Mouse (Mus musculus) neural tube, embryonic 10.5 days (tissue): ENCODE data around the gene Traf3ip3.

ENCODE experiments used
- DNase-seq: peaks from one replicate; pipeline ENCODE4 v3.0.0-alpha.2; 2017; ENCODE audit warnings: low spot score; ENCODE audit errors: extremely low spot score

Gene Traf3ip3

GRCm38 (mm10) chr1:193201383-193201778 is at the start of gene Traf3ip3:
Gene Traf3ip3 (minus strand): TSS chr1:193201703.
- no peak for DNase-seq

GRCm38 (mm10) chr1:193250026-193250425 is 48.5 kb upstream of the Traf3ip3 start:
- DNase-seq: no peak

- DNase-seq: no peak
These were observed 42.7 kb upstream of the Traf3ip3 start for GRCm38 (mm10) chr1:193244235-193244634.

- no peak for DNase-seq
These were observed 42.2 kb upstream of the Traf3ip3 start for GRCm38 (mm10) chr1:193243571-193244193.

- no peak for DNase-seq
These were observed 41.4 kb upstream of the Traf3ip3 start for GRCm38 (mm10) chr1:193242863-193243262.

GRCm38 (mm10) chr1:193242238-193242637 is 40.7 kb upstream of the Traf3ip3 start:
- DNase-seq: no peak

GRCm38 (mm10) chr1:193241436-193241835 is 39.9 kb upstream of the Traf3ip3 start:
- DNase-seq: no peak

- DNase-seq: no peak
These were observed 36.9 kb upstream of the Traf3ip3 start for GRCm38 (mm10) chr1:193238426-193238825.

- DNase-seq: no peak
These were observed 33.4 kb upstream of the Traf3ip3 start for GRCm38 (mm10) chr1:193234930-193235329.

- no peak for DNase-seq
These were observed 32.7 kb upstream of the Traf3ip3 start for GRCm38 (mm10) chr1:193234130-193234645.

- DNase-seq: no peak
These were observed 31.2 kb upstream of the Traf3ip3 start for GRCm38 (mm10) chr1:193232732-193233131.

GRCm38 (mm10) chr1:193230935-193231334 is 29.4 kb upstream of the Traf3ip3 start:
- no peak for DNase-seq

GRCm38 (mm10) chr1:193230531-193230930 is 29.0 kb upstream of the Traf3ip3 start:
- DNase-seq: no peak

GRCm38 (mm10) chr1:193229570-193229969 is 28.1 kb upstream of the Traf3ip3 start:
- DNase-seq: no peak

GRCm38 (mm10) chr1:193227537-193227936 is 26.0 kb upstream of the Traf3ip3 start:
- no peak for DNase-seq

GRCm38 (mm10) chr1:193226724-193227522 is 25.4 kb upstream of the Traf3ip3 start:
- no peak for DNase-seq

- no peak for DNase-seq
These were observed 24.6 kb upstream of the Traf3ip3 start for GRCm38 (mm10) chr1:193226114-193226513.

- DNase-seq: no peak
These were observed 24.0 kb upstream of the Traf3ip3 start for GRCm38 (mm10) chr1:193225531-193225930.

GRCm38 (mm10) chr1:193220408-193220807 is 18.9 kb upstream of the Traf3ip3 start:
- no peak for DNase-seq

GRCm38 (mm10) chr1:193216000-193216399 is 14.5 kb upstream of the Traf3ip3 start:
- DNase-seq: no peak

- no peak for DNase-seq
These were observed 12.6 kb upstream of the Traf3ip3 start for GRCm38 (mm10) chr1:193214053-193214452.

GRCm38 (mm10) chr1:193211371-193211770 is 9.9 kb upstream of the Traf3ip3 start:
- no peak for DNase-seq

- no peak for DNase-seq
These were observed 6.7 kb upstream of the Traf3ip3 start for GRCm38 (mm10) chr1:193208178-193208577.
